Mouse (Mus musculus) MEL (cell line): ENCODE measurements at regions not wholly inside any gene's neighbourhood (a gene's known extent, or its start where the extent isn't known, plus 50 kb on each side); places are given as distances from the start of the nearest gene placed in this dataset.

ENCODE experiments used
- DNase-seq: peaks from one replicate; pipeline ENCODE4 v3.0.0; 2011; ENCODE audit warnings: low read depth, low spot score
- H3K27ac ChIP-seq: 2 replicates; pipeline ENCODE4 v1.5.1; 2012; ENCODE audit warnings: low read depth, mild to moderate bottlenecking, control low read depth, low read length, moderate library complexity; ENCODE audit not compliant: control insufficient read depth
- H3K27me3 ChIP-seq, 2 experiments: fragments of 150-350 bp in 1 of 2; sonication (generic) in 1 of 2; 2 replicates each; pipeline ENCODE4 v1.6.1; 2012; ENCODE audit warnings: low read length in 2 of 2, mild to moderate bottlenecking in 2 of 2, improper control_type of control experiment in 1 of 2, moderate library complexity in 1 of 2; ENCODE audit not compliant: insufficient read depth in 2 of 2, control insufficient read depth in 1 of 2
- H3K36me3 ChIP-seq, 2 experiments: 2 replicates each; pipeline ENCODE4 v1.6.1; 2012 to 2014; ENCODE audit warnings: low read length in 2 of 2, improper control_type of control experiment in 1 of 2, inconsistent platforms in 1 of 2, mild to moderate bottlenecking in 1 of 2; ENCODE audit not compliant: insufficient read depth in 2 of 2, control insufficient read depth in 1 of 2
- H3K4me1 ChIP-seq, 2 experiments: fragments of 150-350 bp in 1 of 2; sonication (generic) in 1 of 2; 2 replicates each; pipeline ENCODE4 v1.6.1; 2012; ENCODE audit warnings: low read length in 2 of 2, improper control_type of control experiment in 1 of 2, mild to moderate bottlenecking in 1 of 2; ENCODE audit not compliant: insufficient read depth in 2 of 2, control insufficient read depth in 1 of 2
- H3K4me3 ChIP-seq, 2 experiments: fragments of 150-350 bp in 1 of 2; sonication (generic) in 1 of 2; 2 replicates each; pipeline ENCODE4 v1.5.1; 2012; ENCODE audit warnings: low read depth in 2 of 2, low read length in 2 of 2, mild to moderate bottlenecking in 2 of 2, moderate library complexity in 2 of 2, control low read depth in 1 of 2, improper control_type of control experiment in 1 of 2; ENCODE audit not compliant: control insufficient read depth in 1 of 2, insufficient read depth in 1 of 2
- H3K79me2 ChIP-seq: 2 replicates; pipeline ENCODE4 v1.6.1; 2012; ENCODE audit warnings: mild to moderate bottlenecking, low read length, moderate library complexity; ENCODE audit not compliant: control insufficient read depth, poor library complexity, insufficient read depth
- H3K9ac ChIP-seq: 2 replicates; pipeline ENCODE4 v1.6.1; 2012; ENCODE audit warnings: low read depth, mild to moderate bottlenecking, control low read depth, low read length, moderate library complexity; ENCODE audit not compliant: control insufficient read depth, poor library complexity, severe bottlenecking
- H3K9me3 ChIP-seq: fragments of 150-350 bp; sonication (generic); replicated peaks from 2 replicates; pipeline ENCODE4 v1.6.1; 2012; ENCODE audit warnings: mild to moderate bottlenecking, low read length, improper control_type of control experiment, moderate library complexity; ENCODE audit not compliant: insufficient read depth
- BHLHE40 ChIP-seq: IDR thresholded peaks from 2 replicates; pipeline ENCODE4 v1.6.1; 2012; ENCODE audit warnings: low read depth, mild to moderate bottlenecking, inconsistent platforms, low read length, improper control_type of control experiment, borderline replicate concordance
- E2F4 ChIP-seq: IDR thresholded peaks from 2 replicates; pipeline ENCODE4 v1.6.1; 2011; ENCODE audit warnings: low read depth, low read length, improper control_type of control experiment, borderline replicate concordance
- GABPA ChIP-seq: IDR thresholded peaks from 2 replicates; pipeline ENCODE4 v1.6.1; 2012; ENCODE audit warnings: low read depth, mild to moderate bottlenecking, inconsistent platforms, low read length, improper control_type of control experiment, moderate library complexity
- GATA1 ChIP-seq: IDR thresholded peaks from 2 replicates; pipeline ENCODE4 v1.6.1; 2011; ENCODE audit warnings: low read depth, low read length, improper control_type of control experiment
- HCFC1 ChIP-seq: IDR thresholded peaks from 2 replicates; pipeline ENCODE4 v1.6.1; 2012; ENCODE audit warnings: low read depth, mild to moderate bottlenecking, inconsistent platforms, low read length, improper control_type of control experiment, moderate library complexity
- JUND ChIP-seq: IDR thresholded peaks from 2 replicates; pipeline ENCODE4 v1.6.1; 2011; ENCODE audit warnings: low read depth, mild to moderate bottlenecking, improper control_type of control experiment, low read length
- MAZ ChIP-seq: IDR thresholded peaks from 2 replicates; pipeline ENCODE4 v1.6.1; 2012; ENCODE audit warnings: low read depth, mild to moderate bottlenecking, inconsistent platforms, low read length, improper control_type of control experiment
- MEF2A ChIP-seq: IDR thresholded peaks from 2 replicates; pipeline ENCODE4 v1.6.1; 2014; ENCODE audit warnings: low read depth, mild to moderate bottlenecking, inconsistent platforms, low read length, improper control_type of control experiment; ENCODE audit not compliant: poor library complexity, insufficient replicate concordance, severe bottlenecking; ENCODE audit errors: extremely low read depth
- MYC ChIP-seq: IDR thresholded peaks from 2 replicates; pipeline ENCODE4 v1.6.1; 2011; ENCODE audit warnings: low read depth, mild to moderate bottlenecking, low read length, improper control_type of control experiment, moderate library complexity
- POLR2AphosphoS2 ChIP-seq: IDR thresholded peaks from 2 replicates; pipeline ENCODE4 v1.6.1; 2011; ENCODE audit warnings: low read length, improper control_type of control experiment
- POLR2AphosphoS5 ChIP-seq: IDR thresholded peaks from 2 replicates; pipeline ENCODE4 v1.6.1; 2012; ENCODE audit warnings: low read depth, borderline replicate concordance, mild to moderate bottlenecking, inconsistent platforms, low read length, moderate library complexity, mixed read lengths
- RAD21 ChIP-seq: IDR thresholded peaks from 2 replicates; pipeline ENCODE4 v1.6.1; 2011; ENCODE audit warnings: mild to moderate bottlenecking, low read depth, low read length, improper control_type of control experiment
- TBP ChIP-seq: IDR thresholded peaks from 2 replicates; pipeline ENCODE4 v1.8.0; 2011; ENCODE audit warnings: low read depth, low read length, improper control_type of control experiment
- UBTF ChIP-seq: IDR thresholded peaks from 2 replicates; pipeline ENCODE4 v1.6.1; 2012; ENCODE audit warnings: low read depth, mild to moderate bottlenecking, inconsistent platforms, low read length, improper control_type of control experiment, moderate library complexity, borderline replicate concordance; ENCODE audit not compliant: insufficient read depth
- ZMIZ1 ChIP-seq: IDR thresholded peaks from 2 replicates; pipeline ENCODE4 v1.6.1; 2012; ENCODE audit warnings: low read depth, mild to moderate bottlenecking, inconsistent platforms, low read length, improper control_type of control experiment, moderate library complexity

GRCm38 (mm10) chr12:92740818-92741217 is 891.9 kb upstream of the Sel1l start:
- Histone ChIP-seq H3K27me3 (no peaks in the 10 kb centered on the region), H3K4me3 (no peak overlapping the region), H3K4me1 (no peaks in the 10 kb centered on the region), H3K9ac (no peak overlapping the region), H3K36me3 (no peaks in the 10 kb centered on the region), H3K27ac (no peak overlapping the region), H3K79me2 (no peaks in the 10 kb centered on the region), H3K9me3 (no peaks in the 10 kb centered on the region)
- TF ChIP-seq BHLHE40 (no peak), POLR2AphosphoS2 (no peak), POLR2AphosphoS5 (no peak)
- no peak for DNase-seq

GRCm38 (mm10) chr12:92739196-92739595 is 890.2 kb upstream of the Sel1l start:
- Histone ChIP-seq H3K9me3 (no peaks in the 10 kb centered on the region), H3K36me3 (no peaks in the 10 kb centered on the region), H3K4me1 (no peaks in the 10 kb centered on the region), H3K27me3 (no peaks in the 10 kb centered on the region), H3K27ac (no peak overlapping the region), H3K9ac (no peak overlapping the region), H3K4me3 (no peak overlapping the region), H3K79me2 (no peaks in the 10 kb centered on the region)
- TF ChIP-seq GABPA (no peak), HCFC1 (no peak), E2F4 (no peak), MAZ (no peak), RAD21 (no peak), MEF2A (no peak), JUND (no peak), UBTF (no peak), GATA1 (no peak), MYC (no peak)
- no peak for DNase-seq

DNA sequence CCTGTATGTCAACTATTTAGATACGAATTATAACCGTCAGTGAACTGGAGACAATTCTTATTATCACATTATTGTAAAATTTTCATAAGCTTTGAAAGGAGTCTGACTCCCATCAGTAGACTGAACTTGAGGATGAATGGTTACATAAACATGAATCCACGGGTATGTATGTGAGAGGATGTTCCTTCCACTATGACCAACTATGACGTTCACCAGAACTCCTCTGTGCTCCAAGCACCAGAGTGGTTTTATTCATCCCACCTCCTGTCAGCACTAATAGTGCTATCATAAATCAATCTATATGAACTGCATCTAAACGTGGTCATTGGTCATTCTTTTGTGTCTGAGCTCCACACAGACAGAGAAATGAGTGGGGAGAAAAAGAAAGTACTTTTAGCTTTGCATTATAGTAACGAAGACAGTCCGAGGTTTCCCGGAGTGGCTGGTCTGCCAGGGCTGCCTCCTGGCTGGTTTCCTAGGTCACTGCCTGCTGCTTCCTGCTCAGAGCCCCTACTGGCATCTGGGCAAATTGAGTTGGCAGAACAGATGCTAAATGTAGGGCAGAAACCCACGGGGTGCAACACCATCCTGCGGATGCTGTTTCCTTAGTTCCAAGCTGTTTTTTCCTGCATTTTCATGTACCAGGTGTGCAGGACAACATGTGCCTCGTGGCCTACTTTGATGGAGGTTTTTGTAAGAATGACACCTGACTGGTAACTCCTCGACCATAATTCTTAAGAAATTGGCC is 888.8 kb upstream of the Sel1l start:
- no peaks in the 10 kb centered on the region for H3K36me3 ChIP-seq
- H3K27me3 ChIP-seq, result no peaks in the 10 kb centered on the region
- H3K27ac ChIP-seq, result no peak overlapping the region
- H3K4me3 ChIP-seq, result no peak overlapping the region
- H3K79me2 ChIP-seq, result no peaks in the 10 kb centered on the region
- H3K9me3 ChIP-seq, result no peaks in the 10 kb centered on the region
- TF ChIP-seq MYC (no peak), ZMIZ1 (no peak), TBP (no peak)
- TF ChIP-seq, all 39 proteins: peak for 0
- Histone ChIP-seq H3K4me1 (no peaks in the 10 kb centered on the region), H3K9ac (no peak overlapping the region)
- no peak for DNase-seq
